Mouse (Mus musculus): Measurements from ENCODE around the gene Tshr. TPM values are rescaled to one million over a fixed set of nuclear protein-coding genes. Genes with fewer than 3 reads are reported as not detected.

Gene Tshr
- polyA plus RNA-seq, 1 experiment from 2014 or later = 0.47 TPM

GRCm38 (mm10) chr12:91412461-91413182 lies 28.3 kb downstream of the Tshr start:
- WGBS = 42% methylated on average over 7 of the region's 7 CpGs
- ATAC-seq (replicated peaks; ENCODE audit: low FRiP score, low TSS enrichment, low read depth) (no peak), DNase-seq (ENCODE audit: low spot score) (no peak)
- Histone ChIP-seq H3K27me3 (replicated peaks; ENCODE audit: control insufficient read depth, insufficient read depth, low read length) (no peaks in the 10 kb centered on the region), H3K27ac (ENCODE audit: low read depth) (no peak overlapping the region), H3K4me1 (replicated peaks; ENCODE audit: control insufficient read depth, insufficient read depth, low read length) (no peaks in the 10 kb centered on the region), H3K4me2 (ENCODE audit: low read length) (no peak overlapping the region), H3K9ac (ENCODE audit: low read length) (no peak overlapping the region), H3K36me3 (ENCODE audit: control insufficient read depth, insufficient read depth, low read length) (no peaks in the 10 kb centered on the region), H3K4me3 (ENCODE audit: low read depth, low read length) (no peak overlapping the region), H3K9me3 (ENCODE audit: control insufficient read depth, low read length) (no peaks in the 10 kb centered on the region)

GRCm38 (mm10) chr12:91415112-91415511 lies 30.7 kb downstream of the Tshr start:
- no peaks in the 10 kb centered on the region for H3K27me3 ChIP-seq (replicated peaks; ENCODE audit: control insufficient read depth, insufficient read depth, low read length)
- no peak overlapping the region for H3K4me2 ChIP-seq (ENCODE audit: low read length)
- WGBS = 55% methylated on average over 6 of the region's 6 CpGs
- H3K4me3 ChIP-seq (ENCODE audit: low read depth, low read length) = no peak overlapping the region
- ATAC-seq (replicated peaks; ENCODE audit: low FRiP score, low TSS enrichment, low read depth) = no peak
- H3K9ac ChIP-seq (ENCODE audit: low read length) = no peak overlapping the region
- no peaks in the 10 kb centered on the region for H3K9me3 ChIP-seq (ENCODE audit: control insufficient read depth, low read length)
- H3K36me3 ChIP-seq (ENCODE audit: control insufficient read depth, insufficient read depth, low read length) = no peaks in the 10 kb centered on the region
- no peaks in the 10 kb centered on the region for H3K4me1 ChIP-seq (replicated peaks; ENCODE audit: control insufficient read depth, insufficient read depth, low read length)
- DNase-seq (ENCODE audit: low spot score) = no peak
- no peak overlapping the region for H3K27ac ChIP-seq (ENCODE audit: low read depth)

GRCm38 (mm10) chr12:91416828-91417227 lies 32.5 kb downstream of the Tshr start:
- H3K4me2 ChIP-seq (ENCODE audit: low read length) = no peak overlapping the region
- H3K4me1 ChIP-seq (replicated peaks; ENCODE audit: control insufficient read depth, insufficient read depth, low read length) = no peaks in the 10 kb centered on the region
- no peaks in the 10 kb centered on the region for H3K9me3 ChIP-seq (ENCODE audit: control insufficient read depth, low read length)
- WGBS = 93% methylated on average over 7 of the region's 7 CpGs
- no peak overlapping the region for H3K27ac ChIP-seq (ENCODE audit: low read depth)
- H3K27me3 ChIP-seq (replicated peaks; ENCODE audit: control insufficient read depth, insufficient read depth, low read length) = no peaks in the 10 kb centered on the region
- DNase-seq (ENCODE audit: low spot score) = no peak
- H3K9ac ChIP-seq (ENCODE audit: low read length) = no peak overlapping the region
- H3K4me3 ChIP-seq (ENCODE audit: low read depth, low read length) = no peak overlapping the region
- no peaks in the 10 kb centered on the region for H3K36me3 ChIP-seq (ENCODE audit: control insufficient read depth, insufficient read depth, low read length)
- ATAC-seq (replicated peaks; ENCODE audit: low FRiP score, low TSS enrichment, low read depth) = no peak

GRCm38 (mm10) chr12:91418791-91419190 lies 34.4 kb downstream of the Tshr start:
- H3K27ac ChIP-seq (ENCODE audit: low read depth) = no peak overlapping the region
- ATAC-seq (replicated peaks; ENCODE audit: low FRiP score, low TSS enrichment, low read depth) = no peak
- WGBS = 55% methylated on average over 7 of the region's 7 CpGs
- H3K27me3 ChIP-seq (replicated peaks; ENCODE audit: control insufficient read depth, insufficient read depth, low read length) = no peaks in the 10 kb centered on the region
- H3K9ac ChIP-seq (ENCODE audit: low read length) = no peak overlapping the region
- DNase-seq (ENCODE audit: low spot score) = peak; percentile 79
- no peak overlapping the region for H3K4me2 ChIP-seq (ENCODE audit: low read length)
- no peaks in the 10 kb centered on the region for H3K9me3 ChIP-seq (ENCODE audit: control insufficient read depth, low read length)
- no peak overlapping the region for H3K4me3 ChIP-seq (ENCODE audit: low read depth, low read length)
- no peaks in the 10 kb centered on the region for H3K4me1 ChIP-seq (replicated peaks; ENCODE audit: control insufficient read depth, insufficient read depth, low read length)
- H3K36me3 ChIP-seq (ENCODE audit: control insufficient read depth, insufficient read depth, low read length) = no peaks in the 10 kb centered on the region

- no peaks in the 10 kb centered on the region for H3K27me3 ChIP-seq (replicated peaks; ENCODE audit: control insufficient read depth, insufficient read depth, low read length)
- no peak overlapping the region for H3K4me2 ChIP-seq (ENCODE audit: low read length)
- DNase-seq (ENCODE audit: low spot score) = no peak
- no peak overlapping the region for H3K27ac ChIP-seq (ENCODE audit: low read depth)
- ATAC-seq (replicated peaks; ENCODE audit: low FRiP score, low TSS enrichment, low read depth) = no peak
- H3K4me3 ChIP-seq (ENCODE audit: low read depth, low read length) = no peak overlapping the region
- no peaks in the 10 kb centered on the region for H3K36me3 ChIP-seq (ENCODE audit: control insufficient read depth, insufficient read depth, low read length)
- no peaks in the 10 kb centered on the region for H3K9me3 ChIP-seq (ENCODE audit: control insufficient read depth, low read length)
- no peaks in the 10 kb centered on the region for H3K4me1 ChIP-seq (replicated peaks; ENCODE audit: control insufficient read depth, insufficient read depth, low read length)
- WGBS = 46% methylated on average over 9 of the region's 9 CpGs
- no peak overlapping the region for H3K9ac ChIP-seq (ENCODE audit: low read length)
Measured at GRCm38 (mm10) chr12:91421272-91421671, 36.9 kb downstream of the Tshr start.

GRCm38 (mm10) chr12:91423125-91423820 lies 38.9 kb downstream of the Tshr start:
- H3K4me1 ChIP-seq (replicated peaks; ENCODE audit: control insufficient read depth, insufficient read depth, low read length) = no peaks in the 10 kb centered on the region
- H3K36me3 ChIP-seq (ENCODE audit: control insufficient read depth, insufficient read depth, low read length) = no peaks in the 10 kb centered on the region
- H3K9ac ChIP-seq (ENCODE audit: low read length) = no peak overlapping the region
- no peak overlapping the region for H3K4me3 ChIP-seq (ENCODE audit: low read depth, low read length)
- WGBS = 75% methylated on average over 11 of the region's 11 CpGs
- ATAC-seq (replicated peaks; ENCODE audit: low FRiP score, low TSS enrichment, low read depth) = no peak
- H3K4me2 ChIP-seq (ENCODE audit: low read length) = no peak overlapping the region
- peak; percentile 58 for DNase-seq (ENCODE audit: low spot score)
- no peak overlapping the region for H3K27ac ChIP-seq (ENCODE audit: low read depth)
- H3K27me3 ChIP-seq (replicated peaks; ENCODE audit: control insufficient read depth, insufficient read depth, low read length) = no peaks in the 10 kb centered on the region
- no peaks in the 10 kb centered on the region for H3K9me3 ChIP-seq (ENCODE audit: control insufficient read depth, low read length)

- no peaks in the 10 kb centered on the region for H3K36me3 ChIP-seq (ENCODE audit: control insufficient read depth, insufficient read depth, low read length)
- no peak overlapping the region for H3K9ac ChIP-seq (ENCODE audit: low read length)
- H3K27ac ChIP-seq (ENCODE audit: low read depth) = no peak overlapping the region
- H3K27me3 ChIP-seq (replicated peaks; ENCODE audit: control insufficient read depth, insufficient read depth, low read length) = no peaks in the 10 kb centered on the region
- H3K4me1 ChIP-seq (replicated peaks; ENCODE audit: control insufficient read depth, insufficient read depth, low read length) = no peaks in the 10 kb centered on the region
- DNase-seq (ENCODE audit: low spot score) (no peak), ATAC-seq (replicated peaks; ENCODE audit: low FRiP score, low TSS enrichment, low read depth) (no peak)
- WGBS = 45% methylated on average over 4 of the region's 4 CpGs
- H3K4me3 ChIP-seq (ENCODE audit: low read depth, low read length) = no peak overlapping the region
- H3K4me2 ChIP-seq (ENCODE audit: low read length) = no peak overlapping the region
- no peaks in the 10 kb centered on the region for H3K9me3 ChIP-seq (ENCODE audit: control insufficient read depth, low read length)
Measured at GRCm38 (mm10) chr12:91426499-91426898, 42.1 kb downstream of the Tshr start.

GRCm38 (mm10) chr12:91427129-91427528 lies 42.8 kb downstream of the Tshr start:
- DNase-seq (ENCODE audit: low spot score) (no peak), ATAC-seq (replicated peaks; ENCODE audit: low FRiP score, low TSS enrichment, low read depth) (no peak)
- WGBS = 69% methylated on average over 2 of the region's 2 CpGs
- no peak overlapping the region for H3K27ac ChIP-seq (ENCODE audit: low read depth)
- H3K9ac ChIP-seq (ENCODE audit: low read length) = no peak overlapping the region
- H3K9me3 ChIP-seq (ENCODE audit: control insufficient read depth, low read length) = no peaks in the 10 kb centered on the region
- H3K27me3 ChIP-seq (replicated peaks; ENCODE audit: control insufficient read depth, insufficient read depth, low read length) = no peaks in the 10 kb centered on the region
- H3K4me3 ChIP-seq (ENCODE audit: low read depth, low read length) = no peak overlapping the region
- no peaks in the 10 kb centered on the region for H3K36me3 ChIP-seq (ENCODE audit: control insufficient read depth, insufficient read depth, low read length)
- H3K4me1 ChIP-seq (replicated peaks; ENCODE audit: control insufficient read depth, insufficient read depth, low read length) = no peaks in the 10 kb centered on the region
- no peak overlapping the region for H3K4me2 ChIP-seq (ENCODE audit: low read length)

Measured in intestine, embryonic 14.5 days (tissue).